Mouse (Mus musculus) CH12.LX (cell line): ENCODE measurements around the gene Uhrf1bp1. TPM values are rescaled to one million over a fixed set of nuclear protein-coding genes. Genes with fewer than 3 reads are reported as not detected.

ENCODE experiments used
- DNase-seq: peaks from one replicate; pipeline ENCODE4 v3.0.0-alpha.2; 2013; ENCODE audit errors: extremely low read depth
- H3K27ac ChIP-seq: 2 replicates; pipeline ENCODE4 v1.5.1; 2012; ENCODE audit warnings: low read depth, mild to moderate bottlenecking, control low read depth, moderate library complexity; ENCODE audit not compliant: insufficient read depth
- H3K27me3 ChIP-seq: replicated peaks from 2 replicates; pipeline ENCODE3; 2012; ENCODE audit warnings: inconsistent platforms
- H3K36me3 ChIP-seq, 2 experiments: replicated peaks in 1 of 2; 2 replicates each; pipeline versions ENCODE3 to v1.6.1; 2012; ENCODE audit warnings: inconsistent platforms in 1 of 2, low read length in 1 of 2, mild to moderate bottlenecking in 1 of 2, mixed read lengths in 1 of 2, moderate library complexity in 1 of 2; ENCODE audit not compliant: control insufficient read depth in 1 of 2, insufficient read depth in 1 of 2
- H3K4me1 ChIP-seq, 2 experiments: 2 replicates each; pipeline ENCODE4 v1.6.1; 2012; ENCODE audit warnings: inconsistent platforms in 1 of 2, moderate library complexity in 1 of 2; ENCODE audit not compliant: insufficient read depth in 2 of 2, control insufficient read depth in 1 of 2
- H3K4me2 ChIP-seq: 2 replicates; pipeline ENCODE4 v1.6.1; 2012; ENCODE audit warnings: low read depth, mild to moderate bottlenecking, control low read depth; ENCODE audit not compliant: poor library complexity, insufficient read depth, severe bottlenecking
- H3K4me3 ChIP-seq, 3 experiments: fragments of 150-350 bp in 1 of 3; sonication (generic) in 1 of 3; replicated peaks in 1 of 3; 2 replicates each; pipeline versions ENCODE3 to v1.5.1; 2011 to 2012; ENCODE audit warnings: low read depth in 2 of 3, low read length in 2 of 3, mild to moderate bottlenecking in 2 of 3, moderate library complexity in 2 of 3, control low read depth in 1 of 3, improper control_type of control experiment in 1 of 3, inconsistent platforms in 1 of 3, mixed read lengths in 1 of 3; ENCODE audit not compliant: poor library complexity in 1 of 3
- H3K79me2 ChIP-seq: replicated peaks from 2 replicates; pipeline ENCODE4 v1.6.1; 2012; ENCODE audit warnings: mild to moderate bottlenecking, moderate library complexity; ENCODE audit not compliant: control insufficient read depth, poor library complexity, insufficient read depth, severe bottlenecking; ENCODE audit errors: extremely low read depth
- H3K9ac ChIP-seq: 2 replicates; pipeline ENCODE4 v1.6.1; 2012; ENCODE audit warnings: low read depth, mild to moderate bottlenecking, control low read depth, moderate library complexity; ENCODE audit not compliant: insufficient read depth
- H3K9me3 ChIP-seq: replicated peaks from 2 replicates; pipeline ENCODE3; 2012; ENCODE audit warnings: low read length, inconsistent platforms, mixed read lengths
- CHD1 ChIP-seq: IDR thresholded peaks from 2 replicates; pipeline ENCODE4 v1.6.1; 2012; ENCODE audit warnings: low read depth, low read length, improper control_type of control experiment, inconsistent platforms
- CHD2 ChIP-seq: IDR thresholded peaks from 2 replicates; pipeline ENCODE4 v1.6.1; 2011; ENCODE audit warnings: low read length, improper control_type of control experiment
- E2F4 ChIP-seq: IDR thresholded peaks from 2 replicates; pipeline ENCODE4 v1.6.1; 2011; ENCODE audit warnings: low read depth, low read length, improper control_type of control experiment; ENCODE audit not compliant: insufficient replicate concordance
- EP300 ChIP-seq: IDR thresholded peaks from 2 replicates; pipeline ENCODE4 v1.6.1; 2011; ENCODE audit warnings: low read length, improper control_type of control experiment
- ETS1 ChIP-seq: conservative IDR thresholded peaks from 2 replicates; pipeline ENCODE4 v1.6.1; 2012; ENCODE audit warnings: low read depth, mild to moderate bottlenecking, inconsistent platforms, low read length, improper control_type of control experiment, moderate library complexity
- JUN ChIP-seq: IDR thresholded peaks from 2 replicates; pipeline ENCODE4 v1.6.1; 2011; ENCODE audit warnings: low read depth, mild to moderate bottlenecking, low read length, improper control_type of control experiment, moderate library complexity; ENCODE audit not compliant: insufficient read depth
- JUND ChIP-seq: conservative IDR thresholded peaks from 2 replicates; pipeline ENCODE4 v1.6.1; 2011; ENCODE audit warnings: low read depth, low read length, improper control_type of control experiment
- MAX ChIP-seq: IDR thresholded peaks from 2 replicates; pipeline ENCODE4 v1.6.1; 2011; ENCODE audit warnings: low read length, improper control_type of control experiment
- MEF2A ChIP-seq: IDR thresholded peaks from 2 replicates; pipeline ENCODE4 v1.6.1; 2014; ENCODE audit warnings: low read depth, mild to moderate bottlenecking, inconsistent platforms, low read length, improper control_type of control experiment, borderline replicate concordance
- MXI1 ChIP-seq: IDR thresholded peaks from 2 replicates; pipeline ENCODE4 v1.6.1; 2011; ENCODE audit warnings: mild to moderate bottlenecking, low read depth, low read length, improper control_type of control experiment
- NELFE ChIP-seq: IDR thresholded peaks from 2 replicates; pipeline ENCODE4 v1.6.1; 2011; ENCODE audit warnings: low read depth, low read length, improper control_type of control experiment
- NRF1 ChIP-seq: IDR thresholded peaks from 2 replicates; pipeline ENCODE4 v1.6.1; 2014; ENCODE audit warnings: low read depth, mild to moderate bottlenecking, inconsistent platforms, low read length, improper control_type of control experiment, moderate library complexity
- PAX5 ChIP-seq: IDR thresholded peaks from 2 replicates; pipeline ENCODE4 v1.6.1; 2012; ENCODE audit warnings: low read length, inconsistent platforms, mixed read lengths
- POLR2A ChIP-seq: IDR thresholded peaks from 2 replicates; pipeline ENCODE4 v1.6.1; 2011; ENCODE audit warnings: low read depth, mild to moderate bottlenecking, improper control_type of control experiment, low read length
- POLR2AphosphoS2 ChIP-seq: IDR thresholded peaks from 2 replicates; pipeline ENCODE4 v1.6.1; 2011; ENCODE audit warnings: low read depth, low read length, improper control_type of control experiment
- RCOR1 ChIP-seq: conservative IDR thresholded peaks from 2 replicates; pipeline ENCODE4 v1.6.1; 2012; ENCODE audit warnings: low read depth, mild to moderate bottlenecking, inconsistent platforms, low read length, improper control_type of control experiment
- SIN3A ChIP-seq: IDR thresholded peaks from 2 replicates; pipeline ENCODE4 v1.6.1; 2012; ENCODE audit warnings: low read length, improper control_type of control experiment, inconsistent platforms
- SMC3 ChIP-seq: IDR thresholded peaks from 2 replicates; pipeline ENCODE4 v1.6.1; 2011; ENCODE audit warnings: low read depth, low read length, improper control_type of control experiment
- TCF12 ChIP-seq: IDR thresholded peaks from 2 replicates; pipeline ENCODE4 v1.6.1; 2014; ENCODE audit warnings: low read depth, mild to moderate bottlenecking, inconsistent platforms, low read length, improper control_type of control experiment
- UBTF ChIP-seq: IDR thresholded peaks from 2 replicates; pipeline ENCODE4 v1.6.1; 2012; ENCODE audit warnings: low read depth, mild to moderate bottlenecking, inconsistent platforms, low read length, improper control_type of control experiment, moderate library complexity
- USF1 ChIP-seq: IDR thresholded peaks from 2 replicates; pipeline ENCODE4 v1.6.1; 2014; ENCODE audit warnings: low read depth, mild to moderate bottlenecking, inconsistent platforms, low read length, improper control_type of control experiment
- ZC3H11A ChIP-seq: IDR thresholded peaks from 2 replicates; pipeline ENCODE4 v1.6.1; 2012; ENCODE audit warnings: low read depth, mild to moderate bottlenecking, inconsistent platforms, low read length, improper control_type of control experiment
- ZMIZ1 ChIP-seq: IDR thresholded peaks from 2 replicates; pipeline ENCODE4 v1.6.1; 2012; ENCODE audit warnings: low read depth, mild to moderate bottlenecking, inconsistent platforms, low read length, improper control_type of control experiment
- dilution Hi-C: fragments of 300-500 bp; cut with MboI; formaldehyde crosslinking; loops from 2 replicates; pipeline ENCODE4 v1.14.3; 2020; ENCODE audit warnings: low sequenced_read_pairs; ENCODE audit not compliant: extremely low pct_unique_long_range_greater_than_20kb, extremely low pct_ligation_motif_present
- in situ Hi-C: fragments of 300-500 bp; cut with MboI; formaldehyde crosslinking; loops from 3 replicates; pipeline ENCODE4 v1.14.3; 2019; ENCODE audit warnings: low sequenced_read_pairs, low pct_ligation_motif_present, low pct_unique_long_range_greater_than_20kb, mixed read lengths
- polyA plus RNA-seq: library from polyadenylated mRNA; unstranded; fragments of >175 nt; gene quantifications from 2 replicates; pipeline ENCODE4 v1.2.1, GENCODE M21; 2012; ENCODE audit warnings: low read depth; ENCODE audit not compliant: insufficient read length
- total RNA-seq, 2 experiments: library from RNA; depleted of rRNA; stranded (reverse); fragments of 300-350 nt in 1 of 2; fragments of >200 nt in 1 of 2; gene quantifications; 2 replicates each; pipeline ENCODE4 v1.2.3; 2012 to 2014

Uhrf1bp1 gene
- total and polyA plus RNA-seq, 3 experiments: 6.0 to 13.6 (median 13.1) TPM

DNA sequence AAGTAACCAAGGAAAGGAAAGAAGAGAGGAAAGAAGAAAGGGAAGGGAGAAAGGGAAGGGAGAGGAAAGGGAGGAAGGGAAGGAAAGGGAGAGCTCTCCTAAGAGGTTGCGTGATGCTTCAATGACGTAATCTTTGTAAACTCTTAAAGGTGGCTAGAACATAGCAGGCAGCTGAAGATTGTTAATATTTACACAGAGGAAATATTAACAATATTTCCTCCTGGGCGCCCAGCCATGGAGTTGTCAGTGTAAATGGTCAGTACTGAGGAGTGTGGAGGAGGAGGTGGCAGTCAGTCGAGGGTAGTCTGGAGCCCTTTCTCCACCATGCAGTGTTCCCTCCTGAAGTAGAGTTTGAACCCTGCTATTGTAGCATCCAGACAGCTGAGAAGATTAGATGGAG is 68.8 kb downstream of the Uhrf1bp1 start:
- dilution Hi-C loops: no loop called here
- Histone ChIP-seq H3K27ac (no peak overlapping the region), H3K4me3 (no peak overlapping the region), H3K9me3 (no peaks in the 10 kb centered on the region), H3K79me2 (no peaks in the 10 kb centered on the region), H3K4me2 (no peak overlapping the region), H3K9ac (no peak overlapping the region), H3K36me3 (peaks cover 0 to 21% of the 10 kb centered on the region in 2 experiments), H3K4me1 (no peaks in the 10 kb centered on the region; a peak in 1 of 4 replicates), H3K27me3 (no peaks in the 10 kb centered on the region)
- no peak for DNase-seq
- TF ChIP-seq CHD1 (no peak), SIN3A (no peak), NELFE (no peak), MXI1 (no peak), CHD2 (no peak), RCOR1 (no peak), ETS1 (no peak), MAX (no peak), POLR2AphosphoS2 (no peak), E2F4 (no peak), UBTF (no peak), TCF12 (no peak), JUN (no peak)
- in situ Hi-C loops: no loop called here

DNA sequence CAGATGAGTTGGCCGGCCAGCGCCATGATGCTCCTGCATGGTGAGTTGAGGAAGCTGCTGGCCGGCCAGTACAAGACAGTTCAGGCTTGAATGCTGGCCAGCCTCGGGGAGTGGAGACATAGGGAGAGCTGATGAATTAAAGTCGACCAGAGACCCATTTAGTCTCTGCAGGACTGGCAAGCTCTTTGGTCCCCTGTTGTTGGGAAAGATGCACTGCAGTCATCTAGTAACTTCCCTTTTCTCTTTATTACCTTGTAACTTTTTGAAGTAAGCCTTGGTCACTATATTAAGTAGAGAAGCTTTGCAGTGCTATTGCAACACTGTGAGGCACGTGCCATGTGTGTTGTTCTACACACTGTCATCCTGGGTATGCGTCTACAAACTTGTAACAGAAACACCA is 69.3 kb downstream of the Uhrf1bp1 start:
- no peak overlapping the region for H3K4me3 ChIP-seq
- no peak for DNase-seq
- no peaks in the 10 kb centered on the region for H3K79me2 ChIP-seq
- in situ Hi-C loops (no loop called here), dilution Hi-C loops (no loop called here)
- H3K4me2 ChIP-seq: no peak overlapping the region
- no peak overlapping the region for H3K27ac ChIP-seq
- no peak overlapping the region for H3K9ac ChIP-seq
- no peaks in the 10 kb centered on the region for H3K27me3 ChIP-seq
- no peaks in the 10 kb centered on the region for H3K9me3 ChIP-seq
- TF ChIP-seq CHD2: no peak
- TF ChIP-seq EP300: no peak
- TF ChIP-seq PAX5: no peak
- no peak for TF ChIP-seq USF1
- TF ChIP-seq ZC3H11A: no peak
- no peak for TF ChIP-seq POLR2A
- no peak for TF ChIP-seq JUN
- TF ChIP-seq MXI1: no peak
- TF ChIP-seq MEF2A: no peak
- TF ChIP-seq JUND: no peak
- no peak for TF ChIP-seq ZMIZ1
- no peak for TF ChIP-seq NRF1
- no peak for TF ChIP-seq SMC3
- TF ChIP-seq, all 38 proteins: peak for 0
- no peaks in the 10 kb centered on the region; a peak in 1 of 4 replicates for H3K4me1 ChIP-seq
- peaks cover 0 to 21% of the 10 kb centered on the region in 2 experiments for H3K36me3 ChIP-seq
